Mouse (Mus musculus): ENCODE measurements around the gene Car11.
A peak's percentile ranks its signal among the peaks of the same experiment; 100 is the strongest.

Gene Car11

GRCm38 (mm10) chr7:45711316-45712021 is 11.8 kb downstream of the Car11 start:
- no peak for DNase-seq (ENCODE audit: low spot score)

DNA sequence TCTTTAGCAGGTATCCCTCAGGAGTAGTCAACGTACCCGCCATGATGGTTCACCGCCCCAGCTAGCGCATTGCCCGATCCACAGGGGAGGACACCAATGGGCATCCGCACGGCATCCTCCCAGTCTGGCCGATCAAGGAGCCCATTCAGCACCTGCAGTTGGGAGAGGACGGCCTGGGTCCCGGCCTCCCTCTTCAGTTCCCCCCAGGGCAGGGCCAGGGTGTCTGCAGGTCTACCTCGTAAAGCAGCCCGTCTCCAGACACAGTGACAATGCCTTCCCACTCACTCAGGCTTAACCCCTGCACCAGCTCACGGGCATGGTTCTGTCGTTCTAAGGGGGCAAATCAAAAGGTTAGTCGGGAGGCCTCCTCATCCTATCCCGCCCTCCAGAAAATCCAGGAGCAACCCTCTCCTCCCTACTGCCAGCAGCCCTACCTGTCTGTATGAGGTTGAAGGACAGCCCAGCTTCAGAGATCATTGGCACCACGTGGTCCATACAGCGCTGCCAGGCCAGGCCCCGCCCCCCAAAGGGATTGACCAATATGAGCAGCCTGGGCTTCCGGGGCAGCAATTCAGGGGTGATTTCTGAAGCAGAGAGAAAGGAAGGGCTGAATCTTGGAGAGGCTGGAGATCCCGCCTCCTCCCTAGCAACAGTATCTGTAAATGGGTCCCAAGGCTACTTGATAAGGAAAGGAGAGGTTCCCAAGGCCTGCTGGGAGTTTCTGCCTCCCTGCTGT is 12.5 kb downstream of the Car11 start:
- no peak for DNase-seq (ENCODE audit: low spot score)

DNA sequence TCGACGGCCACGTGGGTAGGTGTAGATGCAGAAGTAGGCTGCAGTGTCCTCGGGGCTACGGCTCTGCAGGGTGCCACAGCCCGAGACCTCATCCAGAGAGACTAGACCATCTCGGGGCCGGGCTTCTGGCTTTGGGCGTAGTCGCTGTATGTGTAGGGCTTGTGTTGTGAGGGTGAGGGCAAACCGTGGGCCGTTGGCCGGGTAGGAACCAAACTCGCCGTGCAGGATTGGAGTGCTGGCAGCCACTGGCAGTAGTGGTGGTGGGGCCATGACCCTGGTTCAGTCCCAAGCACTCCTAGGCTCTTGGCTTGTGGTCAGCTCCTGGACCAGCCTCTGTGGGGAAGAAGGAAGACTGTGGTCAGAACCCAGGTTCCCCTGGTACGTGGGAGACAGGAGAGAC is 13.8 kb downstream of the Car11 start:
- DNase-seq (ENCODE audit: low spot score): no peak

DNA sequence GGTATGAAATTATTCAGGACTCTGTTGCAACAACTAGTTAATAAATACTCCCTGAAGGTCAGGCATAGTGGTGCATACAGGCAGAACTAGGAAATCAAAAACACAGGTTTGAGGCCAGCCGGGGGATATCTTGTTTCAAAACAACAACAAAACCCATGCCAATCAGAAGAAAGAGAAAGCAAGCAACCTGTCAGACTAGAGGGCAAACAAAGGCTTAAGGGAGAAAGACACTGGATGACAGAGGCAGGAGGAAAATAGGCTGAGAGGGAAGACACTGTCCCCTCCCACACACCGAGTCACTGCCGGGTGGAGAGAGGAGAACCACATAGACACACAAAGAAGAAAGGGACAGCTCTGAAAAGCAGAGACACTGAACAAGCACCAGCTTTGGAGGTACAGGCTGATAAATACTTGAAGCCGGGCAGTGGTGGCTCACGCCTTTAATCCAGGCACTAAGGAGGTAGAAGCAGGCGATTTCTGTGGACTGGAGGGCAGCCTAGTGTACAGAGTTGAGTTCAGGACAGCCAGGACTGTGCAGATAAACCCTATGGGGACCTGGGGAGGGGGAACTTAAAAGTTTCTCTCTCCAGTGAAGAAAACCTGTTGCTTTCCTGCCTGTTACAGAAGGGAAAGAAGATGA is 14.4 kb downstream of the Car11 start:
- no peak for DNase-seq (ENCODE audit: low spot score)

GRCm38 (mm10) chr7:45714630-45715089 is 15.0 kb downstream of the Car11 start:
- DNase-seq (ENCODE audit: low spot score): no peak

DNA sequence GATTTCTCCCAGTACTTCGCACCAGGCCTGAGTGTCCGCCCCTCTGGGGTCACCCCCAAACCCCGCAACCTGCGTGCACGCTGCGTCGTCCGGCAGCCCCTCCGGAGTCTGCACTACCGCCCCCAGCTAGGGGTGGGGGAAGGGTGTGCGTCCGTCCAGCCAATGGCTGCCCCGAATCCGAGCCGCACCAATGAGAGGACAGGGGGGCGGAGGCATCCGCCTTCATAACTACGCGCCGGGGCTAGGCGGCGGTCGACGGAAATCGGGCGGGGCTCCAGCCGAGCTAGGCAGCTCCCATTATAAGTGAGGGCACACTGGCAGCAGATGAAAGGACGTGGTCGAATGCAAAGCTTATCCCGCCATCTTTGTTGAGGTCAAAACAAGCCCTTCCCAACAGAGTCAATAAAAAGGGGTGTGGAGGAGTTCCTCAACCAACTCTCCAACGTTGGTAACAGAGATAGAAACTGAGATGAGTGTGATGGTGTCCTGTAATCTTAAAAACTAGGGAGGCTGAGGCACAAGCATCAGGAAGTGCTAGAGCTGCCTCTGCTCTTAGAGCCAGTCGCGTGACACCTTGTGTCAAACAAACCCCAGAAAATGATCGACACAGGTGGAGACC is 15.6 kb downstream of the Car11 start, which contains the start of gene Rpl18:
Gene Rpl18, plus strand, starts transcription at position 368 of the 619 bp plus-strand sequence.
- peak; percentile 93 for DNase-seq (ENCODE audit: low spot score)

- no peak for DNase-seq (ENCODE audit: low spot score)
Measured at GRCm38 (mm10) chr7:45715741-45716459, 16.3 kb downstream of the Car11 start.

- DNase-seq (ENCODE audit: low spot score): no peak
Measured at GRCm38 (mm10) chr7:45716460-45716857, 16.8 kb downstream of the Car11 start.

GRCm38 (mm10) chr7:45716952-45717917 is 17.6 kb downstream of the Car11 start:
- DNase-seq (ENCODE audit: low spot score): no peak

- peak; percentile 98 for DNase-seq (ENCODE audit: low spot score)
Measured at GRCm38 (mm10) chr7:45717918-45718297, 18.3 kb downstream of the Car11 start, which contains the start of gene Sphk2. Gene Sphk2, minus strand, starts transcription at chr7:45718002.

- DNase-seq (ENCODE audit: low spot score): no peak
Measured at GRCm38 (mm10) chr7:45718331-45718730, 18.7 kb downstream of the Car11 start.

GRCm38 (mm10) chr7:45719180-45719579 is 19.5 kb downstream of the Car11 start:
- no peak for DNase-seq (ENCODE audit: low spot score)

- DNase-seq (ENCODE audit: low spot score): no peak
Measured at GRCm38 (mm10) chr7:45719738-45720412, 20.2 kb downstream of the Car11 start.

DNA sequence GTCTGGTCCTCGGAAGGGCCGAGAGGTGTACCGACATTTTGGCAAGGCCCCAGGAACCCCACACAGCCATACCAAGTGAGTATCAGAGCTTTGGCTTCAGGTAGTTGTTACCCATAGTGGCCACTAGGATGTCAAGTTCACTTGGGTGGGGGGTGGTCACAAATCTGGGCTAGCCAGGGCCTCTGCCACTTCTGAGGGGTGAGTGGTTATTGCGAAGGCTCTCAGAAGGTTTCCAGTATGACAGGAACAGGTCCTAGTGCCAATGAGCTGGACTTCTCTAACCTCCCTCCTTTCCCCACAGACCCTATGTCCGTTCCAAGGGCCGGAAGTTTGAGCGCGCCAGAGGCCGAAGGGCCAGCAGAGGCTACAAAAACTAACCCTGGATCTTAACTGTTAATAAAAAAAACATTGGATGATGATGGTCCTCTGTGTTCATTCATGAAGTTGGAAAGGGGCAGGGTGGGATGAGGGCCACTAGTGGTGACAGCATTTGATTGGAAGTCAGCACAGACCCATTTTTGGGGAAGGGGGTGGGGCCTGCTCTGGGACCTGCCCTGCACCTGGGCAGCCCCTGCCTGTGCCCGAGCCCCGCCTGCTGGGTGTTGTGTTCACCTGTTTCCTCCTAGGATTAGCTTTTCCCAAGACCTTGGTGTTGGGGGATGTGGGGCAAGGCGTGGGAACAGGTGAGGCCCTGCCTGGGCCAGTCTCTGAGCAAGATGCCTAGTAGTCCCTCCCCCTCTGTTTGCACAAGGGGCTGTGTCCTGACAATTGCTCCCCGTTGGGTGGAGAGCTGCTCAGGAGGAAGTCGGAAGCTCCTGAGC is 21.0 kb downstream of the Car11 start, which contains the start of gene Fam83e:
Gene Fam83e, plus strand, starts transcription at position 800 of the 821 bp plus-strand sequence.
- DNase-seq (ENCODE audit: low spot score): no peak

DNA sequence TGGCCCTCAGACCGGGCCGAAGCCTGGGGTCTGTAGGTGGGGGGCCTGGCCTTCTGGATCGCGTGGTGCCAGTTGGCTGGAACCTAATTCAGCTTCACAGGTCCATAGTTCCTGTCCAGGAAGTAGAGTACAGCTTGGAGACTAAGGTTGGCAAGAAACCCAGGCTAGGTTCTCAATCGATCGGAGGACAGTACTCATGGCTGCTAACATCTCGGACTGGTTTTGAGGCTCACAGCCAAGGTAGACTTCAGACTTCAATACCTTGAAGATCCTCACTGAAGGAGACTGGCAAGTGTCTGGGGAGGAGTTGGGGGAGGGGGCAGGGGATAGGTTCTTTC is 21.6 kb downstream of the Car11 start:
- DNase-seq (ENCODE audit: low spot score): no peak

- DNase-seq (ENCODE audit: low spot score): no peak
Measured at GRCm38 (mm10) chr7:45721642-45722347, 22.2 kb downstream of the Car11 start.

DNA sequence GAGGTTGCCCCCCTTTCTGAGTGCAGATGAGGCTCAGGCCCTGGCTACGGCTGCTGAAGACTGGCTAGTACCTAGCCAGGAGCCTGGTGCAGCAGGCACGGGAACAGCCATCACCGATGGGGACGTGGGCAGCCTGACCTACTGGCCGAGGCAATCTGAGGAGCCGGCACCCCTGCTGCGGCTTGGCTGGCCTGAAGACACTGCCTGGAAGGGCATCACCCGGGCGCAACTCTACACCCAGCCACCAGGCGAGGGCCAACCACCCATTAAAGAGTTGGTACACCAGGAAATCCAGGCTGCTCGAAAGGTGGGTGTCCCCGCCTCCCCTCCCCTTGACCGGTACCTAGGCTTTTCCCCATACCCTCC is 22.7 kb downstream of the Car11 start:
- DNase-seq (ENCODE audit: low spot score): no peak

DNA sequence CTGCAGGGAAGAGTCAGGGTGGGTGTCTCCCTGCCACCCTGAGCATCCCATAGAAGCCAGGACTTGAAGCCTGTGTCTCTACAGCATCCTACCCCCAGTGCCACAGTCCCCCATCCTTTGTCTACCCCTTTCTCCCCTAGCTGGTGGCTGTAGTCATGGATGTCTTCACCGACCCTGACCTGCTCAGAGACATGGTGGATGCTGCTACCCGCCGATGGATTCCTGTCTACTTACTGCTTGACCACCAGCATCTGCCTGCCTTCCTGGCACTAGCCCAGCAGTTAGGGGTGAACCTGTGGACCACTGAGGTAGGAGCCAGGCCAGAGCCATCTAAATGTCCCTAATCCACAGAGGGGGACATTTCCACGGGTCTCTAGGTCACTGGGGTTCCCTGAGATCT is 23.7 kb downstream of the Car11 start:
- no peak for DNase-seq (ENCODE audit: low spot score)

- DNase-seq (ENCODE audit: low spot score): no peak
Measured at GRCm38 (mm10) chr7:45723781-45724180, 24.1 kb downstream of the Car11 start.
